Mouse (Mus musculus) 3T3-L1 (cell line): ENCODE measurements around the gene Zfp141.
A peak's percentile ranks its signal among the peaks of the same experiment; 100 is the strongest.

ENCODE experiments used
- DNase-seq: peaks from one replicate; pipeline ENCODE4 v3.0.0-alpha.2; 2015; ENCODE audit warnings: low read depth, low spot score

Gene Zfp141

DNA sequence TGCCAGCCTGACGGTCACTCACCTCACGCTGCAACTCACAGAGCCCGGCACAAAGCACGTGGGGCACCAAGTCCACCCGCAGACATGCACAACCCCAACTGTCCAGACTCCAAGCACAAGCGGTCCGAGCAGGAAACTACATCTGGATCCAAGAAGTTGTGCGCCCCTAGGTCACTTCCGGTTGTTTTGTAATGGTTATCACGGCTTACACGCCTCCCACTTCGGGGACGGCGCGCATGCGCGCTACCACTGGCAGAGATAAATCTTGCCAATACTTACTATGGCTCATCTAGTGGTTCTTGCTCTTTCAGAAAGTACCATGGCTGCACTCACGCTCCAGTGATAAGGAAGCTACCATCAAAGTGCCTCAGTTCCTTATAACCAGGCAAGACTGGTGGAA is at the start of gene Zfp141:
TSS of gene Zfp141 (minus strand) at position 153 of the 400 bp plus-strand sequence.
- peak; percentile 94 for DNase-seq

DNA sequence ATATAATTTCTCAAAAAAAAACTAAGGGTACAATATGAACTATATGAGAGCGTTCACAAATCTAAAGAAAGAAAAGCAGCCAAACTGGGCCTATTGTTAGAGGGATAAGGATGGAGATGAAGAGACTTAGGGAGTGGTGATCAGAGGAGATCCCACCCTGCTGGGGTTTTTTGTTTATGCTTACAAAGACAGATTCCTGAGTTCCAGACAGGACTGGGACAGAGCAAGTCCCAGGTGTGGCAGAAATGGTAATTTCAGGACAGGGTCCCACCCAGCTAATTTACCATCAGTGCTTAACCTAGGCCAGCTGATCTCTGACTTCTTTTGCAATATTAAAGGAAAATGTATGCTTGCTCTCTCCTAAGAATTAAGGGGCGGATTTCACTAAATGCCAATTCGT is 46.2 kb upstream of the Zfp141 start:
- no peak for DNase-seq

DNA sequence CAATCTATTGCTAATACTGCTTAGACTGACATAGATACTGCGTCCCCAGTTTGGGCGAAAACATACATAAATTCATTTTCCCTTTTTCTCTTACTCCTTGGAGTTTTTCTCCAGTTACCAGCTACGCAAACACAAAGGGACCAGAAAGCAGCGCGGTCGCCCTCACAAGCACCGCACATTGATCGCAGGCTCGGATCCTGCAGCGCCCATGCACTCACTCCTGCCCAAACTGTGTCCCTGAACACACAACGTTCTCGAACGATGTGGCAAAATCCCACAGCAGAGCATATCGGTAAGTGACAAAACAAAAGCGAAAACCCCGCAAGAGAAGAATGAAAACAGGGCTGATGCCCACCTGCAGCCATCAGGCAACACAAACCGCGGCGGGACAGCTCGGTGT is 354 bp downstream of the Zfp141 start:
- no peak for DNase-seq

DNA sequence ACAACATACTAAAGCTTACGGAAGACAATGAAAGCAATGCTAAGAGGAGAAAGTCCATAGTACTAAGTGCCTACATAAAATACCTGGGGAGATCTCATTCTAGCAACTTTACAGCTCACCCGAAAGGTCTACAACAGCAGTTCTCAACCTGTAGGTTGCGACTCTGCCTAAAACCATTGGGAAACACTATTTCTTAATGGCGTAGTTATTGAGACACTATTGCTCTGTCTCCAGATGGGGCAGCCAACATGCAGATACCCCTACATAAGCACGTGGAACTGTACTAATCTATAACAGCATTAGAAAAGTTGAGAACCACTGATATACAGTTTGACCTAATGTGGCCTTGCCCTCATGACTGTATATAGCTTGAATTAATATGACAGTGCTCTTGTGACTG is 7.3 kb downstream of the Zfp141 start:
- no peak for DNase-seq

DNA sequence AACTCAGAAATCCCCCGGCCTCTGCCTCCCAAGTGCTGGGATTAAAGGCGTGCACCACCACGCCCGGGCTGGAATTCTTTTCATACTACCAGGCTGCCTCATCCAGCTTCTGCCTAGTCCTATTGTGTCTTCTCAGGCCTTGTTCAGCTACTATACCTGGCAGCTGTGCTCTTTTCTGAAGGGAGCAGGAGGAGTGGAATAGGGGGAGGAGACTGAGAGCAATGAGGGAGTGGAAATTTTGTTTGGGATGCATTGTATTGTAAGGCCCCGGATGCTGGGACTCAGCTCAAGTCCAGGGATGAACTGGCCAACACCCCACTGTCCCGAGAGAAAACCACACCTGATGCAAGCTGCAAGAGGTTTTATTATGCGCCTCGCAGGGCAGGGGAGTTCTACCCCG is 8.2 kb downstream of the Zfp141 start:
- no peak for DNase-seq

DNA sequence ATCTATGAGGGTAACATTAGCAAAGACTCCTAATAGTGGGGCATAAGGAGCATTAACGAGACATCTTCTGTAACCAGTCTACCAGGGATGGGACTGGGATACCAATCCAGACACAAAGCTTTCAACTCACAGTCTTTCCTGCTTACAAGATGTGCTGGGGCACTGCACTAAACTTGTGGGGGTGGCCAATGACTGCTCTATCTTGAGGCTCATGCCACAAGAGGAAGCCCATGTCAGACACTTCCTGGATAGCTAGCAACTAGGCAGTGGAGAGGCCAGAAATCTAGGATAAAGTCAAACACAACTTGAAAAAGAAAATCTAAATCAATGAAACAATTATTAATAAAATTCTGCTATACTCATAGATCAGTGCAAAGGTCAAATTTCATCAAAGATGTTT is 9.3 kb downstream of the Zfp141 start:
- DNase-seq = no peak

DNA sequence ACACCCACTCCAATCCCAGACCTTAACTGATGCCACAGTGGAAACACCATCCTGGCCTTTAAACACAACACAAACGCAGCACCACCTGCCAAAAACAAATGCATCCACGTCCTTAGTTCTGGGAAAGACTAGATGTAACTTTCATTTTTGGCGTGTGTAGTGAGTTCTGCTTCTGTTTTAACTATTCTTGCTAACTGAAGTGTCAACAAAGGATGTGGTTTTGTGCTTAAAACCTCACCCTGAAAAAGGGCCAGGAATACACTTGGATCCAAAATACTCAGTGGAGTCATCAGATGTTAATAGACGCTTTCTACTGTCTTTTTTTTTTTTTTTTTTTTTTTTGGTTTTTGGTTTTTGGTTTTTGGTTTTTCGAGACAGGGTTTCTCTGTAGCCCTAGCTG is 14.7 kb downstream of the Zfp141 start:
- DNase-seq = no peak

DNA sequence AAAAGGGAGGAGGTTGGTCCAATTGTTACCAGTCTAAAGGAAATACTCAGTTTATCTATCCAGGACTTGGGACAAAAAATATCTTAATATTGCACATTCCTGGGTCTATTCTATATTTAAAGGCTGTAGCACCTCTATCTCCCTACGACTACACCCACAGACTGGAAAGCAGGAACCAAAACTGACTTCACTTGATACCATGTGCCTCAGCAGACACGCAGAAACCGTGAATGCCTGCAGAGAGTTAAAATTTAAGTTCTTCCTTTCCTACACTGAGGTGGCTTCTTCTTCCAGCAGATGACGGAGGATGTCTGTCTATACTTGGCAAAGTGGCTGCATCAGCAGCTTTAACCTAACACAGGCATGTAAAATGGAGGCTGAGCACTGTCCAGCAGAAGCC is 15.2 kb downstream of the Zfp141 start:
- DNase-seq = no peak

DNA sequence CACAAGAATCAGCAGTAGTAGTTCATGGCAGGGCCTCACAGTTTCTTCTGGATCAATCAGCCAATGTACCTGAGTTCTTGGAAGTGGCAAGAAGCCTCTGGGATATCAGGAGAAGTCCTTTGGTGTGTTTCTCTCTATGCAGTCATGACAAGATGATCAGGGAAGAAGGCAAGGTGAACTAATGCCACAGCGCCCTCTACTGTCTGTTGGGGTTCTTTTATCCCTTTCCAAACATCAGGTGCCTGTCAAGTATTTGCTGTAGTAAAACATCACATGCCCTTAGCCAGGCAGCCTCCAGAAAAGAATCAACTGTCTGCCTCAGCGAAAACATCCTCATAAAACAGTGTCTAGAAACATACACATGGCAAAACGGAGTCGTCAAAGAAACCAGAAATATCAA is 50.9 kb downstream of the Zfp141 start:
- no peak for DNase-seq

DNA sequence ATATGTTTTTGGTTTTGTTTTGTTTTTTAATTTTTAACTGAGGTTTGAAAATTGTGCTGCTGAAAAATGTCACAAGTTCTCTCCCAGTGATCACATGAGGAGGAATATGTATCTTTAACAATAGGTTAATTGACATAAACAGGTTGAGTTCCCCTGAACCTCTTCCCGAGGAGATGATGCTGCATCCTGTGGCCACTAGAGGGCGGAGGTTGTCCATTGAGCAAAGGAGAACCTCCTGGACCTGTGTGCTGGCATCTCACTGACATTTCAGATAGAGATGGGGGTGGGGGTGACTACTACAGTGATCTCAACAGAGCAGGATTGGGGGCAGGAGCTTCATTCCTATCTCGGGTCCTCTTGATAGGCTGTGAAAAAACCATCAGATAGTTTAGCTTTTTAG is 54.9 kb downstream of the Zfp141 start:
- peak; percentile 31 for DNase-seq

DNA sequence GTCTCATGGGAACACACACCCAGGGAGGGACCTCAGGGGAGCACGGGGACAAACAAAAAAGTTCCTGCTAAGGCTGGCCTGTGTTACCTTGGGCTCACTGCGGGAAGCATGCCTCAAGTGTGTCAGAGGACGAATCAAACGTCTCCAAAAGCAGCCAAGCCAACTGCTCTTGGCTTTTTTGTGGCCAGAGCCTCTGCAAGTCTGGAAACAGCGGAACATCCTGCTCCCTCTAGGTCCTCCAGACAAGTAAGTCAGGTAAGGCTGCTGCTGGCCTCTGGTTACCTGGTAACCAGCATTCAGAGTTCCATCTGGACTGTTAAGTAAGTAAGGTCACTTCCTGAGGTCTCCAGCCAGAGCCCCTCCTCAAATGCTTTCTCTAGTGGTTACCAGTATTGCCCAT is 57.7 kb downstream of the Zfp141 start, which contains the start of gene 4933421I07Rik:
TSS of gene 4933421I07Rik (minus strand) at position 271 of the 400 bp plus-strand sequence.
- DNase-seq = no peak

DNA sequence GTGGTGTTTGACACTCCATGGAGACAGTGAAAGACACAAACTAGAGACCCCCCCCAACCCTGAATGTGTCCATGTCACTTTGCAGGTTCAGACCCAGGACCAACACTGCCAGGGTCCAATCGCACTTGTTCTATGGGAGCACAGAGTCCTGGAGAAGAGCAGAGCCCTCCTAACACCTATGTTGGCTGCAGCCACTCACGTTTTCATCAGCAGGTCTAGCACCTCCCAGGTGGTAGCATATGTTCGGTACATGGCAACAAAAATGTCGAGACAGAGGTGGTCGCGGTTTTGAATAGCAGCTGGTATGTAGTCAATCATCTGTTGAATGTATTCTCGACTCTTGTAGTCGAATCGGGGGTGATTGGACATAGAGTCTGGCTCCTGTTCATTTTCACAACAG is 58.2 kb downstream of the Zfp141 start:
- DNase-seq = no peak
